Comparison of ENCODE assay signal across 28 mouse cellular contexts in genomic region chr1:105402853-105403252, GRCm38 (mm10). TPM values are rescaled to one million over a fixed set of nuclear protein-coding genes. Genes with fewer than 3 reads are reported as not detected.
"Had no signal": no experiment of that assay in that cellular context is flagged by ENCODE, and none has a peak within 500 bp of the region (broad histone marks: within the 10 kb centered on the region; RNA-seq: fewer than 3 reads in every experiment).

No protein-coding gene starts in this region.

- H3K4me2 ChIP-seq: heart, embryonic 12.5 days; hindbrain, embryonic 12.5 days; hindbrain, embryonic 14.5 days; intestine, embryonic 15.5 days; limb, embryonic 12.5 days; liver, embryonic 12.5 days had no signal

- H3K4me1 ChIP-seq: hindbrain, embryonic 10.5 days; hindbrain, embryonic 12.5 days; intestine, embryonic 15.5 days; limb, embryonic 10.5 days; limb, embryonic 12.5 days; liver, embryonic 12.5 days had no signal

- H3K36me3 ChIP-seq: heart, embryonic 10.5 days; heart, embryonic 12.5 days; hindbrain, embryonic 10.5 days; hindbrain, embryonic 12.5 days; intestine, embryonic 15.5 days; limb, embryonic 10.5 days; limb, embryonic 12.5 days; liver, embryonic 12.5 days had no signal

- H3K4me3 ChIP-seq: gastrocnemius, adult 2 months; heart, adult 2 months; heart, embryonic 10.5 days; heart, embryonic 12.5 days; hindbrain, embryonic 10.5 days; hindbrain, embryonic 12.5 days; intestine, embryonic 15.5 days; limb, embryonic 10.5 days; limb, embryonic 12.5 days; liver, embryonic 12.5 days had no signal

- H3K9me3 ChIP-seq: heart, embryonic 10.5 days; heart, embryonic 12.5 days; hindbrain, embryonic 10.5 days; hindbrain, embryonic 12.5 days; intestine, embryonic 15.5 days; limb, embryonic 10.5 days; limb, embryonic 12.5 days; liver, embryonic 12.5 days had no signal

- DNase-seq: gastrocnemius, adult 2 months; gastrocnemius, postnatal 10 days; gastrocnemius, postnatal 25 days; heart, adult 2 months; heart, postnatal 10 days; heart, postnatal 4 days; kidney, adult 18-20 months; kidney, adult 8-10 months; kidney, postnatal 10 days; kidney, postnatal 25 days; kidney, postnatal 4 days; layer of hippocampus, adult 9-11 months; layer of hippocampus, postnatal 36 days; liver had no signal

- H3K27ac ChIP-seq: gastrocnemius, adult 2 months; heart, adult 2 months; heart, embryonic 10.5 days; hindbrain, embryonic 10.5 days; hindbrain, embryonic 12.5 days; hindbrain, embryonic 14.5 days; intestine, embryonic 15.5 days; limb, embryonic 10.5 days; limb, embryonic 12.5 days; liver, embryonic 12.5 days; liver, embryonic 14.5 days had no signal

- H3K9ac ChIP-seq: heart, embryonic 12.5 days; hindbrain, embryonic 12.5 days; hindbrain, embryonic 14.5 days; intestine, embryonic 15.5 days; limb, embryonic 12.5 days; liver, embryonic 12.5 days; liver, embryonic 14.5 days had no signal

- ATAC-seq: hindbrain, embryonic 16.5 days; inflammation-experienced regulatory T-cells, adult 6 months; intestine, embryonic 15.5 days; intestine, postnatal 0 days; liver, embryonic 12.5 days had no signal

- H3K27me3 ChIP-seq: heart, embryonic 12.5 days; hindbrain, embryonic 12.5 days; intestine, embryonic 15.5 days; limb, embryonic 12.5 days; liver, embryonic 12.5 days had no signal

RNA-seq across cellular contexts. Expression of gene Rnf152, which starts 46.3 kb away (rescaled TPM):
- total RNA-seq: granulocyte monocyte progenitor cell, adult 5-6 weeks had no signal
